Mouse (Mus musculus) bone marrow, adult 2 months (tissue): ENCODE measurements around the gene Egfr.

Experiments
- CTCF ChIP-seq: fragments of 200-500 bp; IDR thresholded peaks from 2 replicates; pipeline ENCODE4 v1.5.1; 2011; ENCODE audit warnings: low read length, control low read depth; ENCODE audit not compliant: control insufficient read depth, insufficient read depth
- POLR2A ChIP-seq: fragments of 200-500 bp; IDR thresholded peaks from 2 replicates; pipeline ENCODE4 v1.6.1; 2011; ENCODE audit warnings: low read depth, mild to moderate bottlenecking, control low read depth, low read length, borderline replicate concordance; ENCODE audit not compliant: control insufficient read depth

GRCm38 (mm10) chr11:16904302-16905011 is 152.5 kb downstream of the Egfr start:
- TF ChIP-seq CTCF (no peak), POLR2A (no peak)
